Mouse (Mus musculus) heart, adult 2 months (tissue): ENCODE data around the gene Hist3h2a. TPM values are rescaled to one million over a fixed set of nuclear protein-coding genes. Genes with fewer than 3 reads are reported as not detected.

Experiments used
- DNase-seq, 2 experiments: peaks; one replicate each; pipeline ENCODE4 v3.0.0; 2021
- H3K27ac ChIP-seq: fragments of 200-600 bp; 2 replicates; pipeline ENCODE4 v1.8.1; 2022
- H3K27me3 ChIP-seq: fragments of 200-500 bp; 2 replicates; pipeline ENCODE4 v1.6.1; 2012; ENCODE audit warnings: mild to moderate bottlenecking, low read length, inconsistent platforms, mixed read lengths; ENCODE audit not compliant: control insufficient read depth, insufficient read depth
- H3K36me3 ChIP-seq: fragments of 200-500 bp; 2 replicates; pipeline ENCODE4 v1.6.1; 2012; ENCODE audit warnings: low read length, inconsistent platforms; ENCODE audit not compliant: control insufficient read depth, insufficient read depth
- H3K4me1 ChIP-seq: fragments of 200-500 bp; 2 replicates; pipeline ENCODE4 v1.6.1; 2011; ENCODE audit warnings: low read length; ENCODE audit not compliant: control insufficient read depth, insufficient read depth
- H3K4me3 ChIP-seq: fragments of 200-600 bp; 2 replicates; pipeline ENCODE4 v1.8.1; 2022
- H3K79me2 ChIP-seq: fragments of 200-500 bp; replicated peaks from 2 replicates; pipeline ENCODE4 v1.6.1; 2012; ENCODE audit warnings: mild to moderate bottlenecking, inconsistent platforms, low read length, moderate library complexity, mixed read lengths; ENCODE audit not compliant: control insufficient read depth, insufficient read depth
- H3K9ac ChIP-seq: fragments of 200-500 bp; 2 replicates; pipeline ENCODE4 v1.6.1; 2012; ENCODE audit warnings: low read depth, mild to moderate bottlenecking, control low read depth, inconsistent platforms, low read length, mixed read lengths
- CTCF ChIP-seq: fragments of 200-600 bp; IDR thresholded peaks from 2 replicates; pipeline ENCODE4 v1.8.1; 2022; ENCODE audit warnings: antibody characterized with exemption, mild to moderate bottlenecking, moderate library complexity
- EP300 ChIP-seq: fragments of 200-500 bp; IDR thresholded peaks from 2 replicates; pipeline ENCODE4 v1.6.1; 2011; ENCODE audit warnings: low read depth, low read length, control low read depth; ENCODE audit not compliant: insufficient read depth
- POLR2A ChIP-seq: fragments of 200-500 bp; IDR thresholded peaks from 2 replicates; pipeline ENCODE4 v1.6.1; 2011; ENCODE audit warnings: mild to moderate bottlenecking, low read depth, low read length, control low read depth; ENCODE audit not compliant: insufficient read depth
- WGBS: fragments of 180-500 bp; shearing (Covaris S2); methylation state at CpG from one replicate; pipeline ENCODE4 v1.1.7; 2018; 5-methylcytosine and 5-hydroxymethylcytosine counted together
- intact Hi-C: fragments of 180-260 bp; cut with DNase I; formaldehyde crosslinking; loops from one replicate; pipeline ENCODE4 v1.15.1; 2025
- polyA plus RNA-seq: library from polyadenylated mRNA; depleted of rRNA; stranded (reverse); fragments of >200 nt; gene quantifications from 2 replicates; pipeline ENCODE4 v1.2.3, GENCODE M21; 2012
- total RNA-seq, 2 experiments: library from RNA; stranded (reverse); gene quantifications; 2 replicates each; pipeline ENCODE4 v1.2.3; 2021

The Hist3h2a gene
- total and polyA plus RNA-seq, 3 experiments, result 13.6 to 15.4 (median 14.0) TPM

DNA sequence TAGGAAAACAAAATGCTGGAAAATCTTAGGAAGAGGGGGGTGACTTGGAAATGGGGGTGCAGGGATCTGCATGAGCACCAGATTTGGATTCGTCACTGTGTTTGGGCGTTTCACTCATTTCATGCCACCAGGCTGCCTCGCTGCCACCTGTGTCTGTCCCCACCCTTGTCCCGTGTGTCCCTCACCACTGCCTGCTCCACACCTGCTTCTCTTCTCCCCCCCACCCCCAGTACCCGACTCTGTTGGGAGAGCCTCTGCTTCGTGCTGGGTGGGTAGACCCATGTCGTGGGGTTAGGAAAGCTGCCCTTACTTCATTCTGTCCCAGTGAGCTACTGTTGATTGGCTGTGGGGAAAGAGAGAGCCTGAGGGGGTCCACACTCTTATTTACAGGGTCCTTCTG lies 30.2 kb downstream of the Hist3h2a start:
- intact Hi-C loops, result no loop called here
- peaks cover 8% of the 10 kb centered on the region for H3K36me3 ChIP-seq

DNA sequence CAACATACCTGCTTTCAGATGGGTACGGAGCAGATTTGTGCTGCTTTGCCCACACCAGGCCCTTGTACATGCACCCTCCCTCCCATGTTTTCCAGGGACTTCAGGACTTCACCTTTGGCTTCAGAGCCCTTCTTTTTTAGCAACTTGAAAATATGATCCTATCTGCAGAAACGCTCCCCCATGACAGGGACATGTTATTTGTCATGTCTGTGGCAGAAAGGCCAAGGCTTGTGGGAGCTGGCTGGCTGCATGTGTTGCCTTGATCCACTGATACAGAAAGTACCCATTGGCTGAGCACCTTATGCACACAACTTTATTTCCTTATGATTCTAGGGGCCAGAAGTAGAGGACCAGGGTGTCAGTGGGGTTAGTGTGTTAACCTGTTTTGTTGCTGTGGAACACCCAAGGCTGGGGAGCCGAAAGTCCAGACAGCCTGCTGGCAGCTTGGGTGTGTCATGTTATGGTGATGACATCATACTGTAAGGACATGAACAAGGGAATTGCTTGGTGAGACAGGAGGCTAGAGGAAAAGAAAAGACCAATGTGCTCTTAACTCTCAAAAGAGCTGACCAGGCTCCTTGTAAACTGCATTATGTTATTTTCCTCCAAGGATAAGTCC lies 30.9 kb downstream of the Hist3h2a start:
- no peak for TF ChIP-seq CTCF
- no peak for TF ChIP-seq EP300
- no peak for TF ChIP-seq POLR2A
- WGBS, result 60% methylated on average over 3 of the region's 3 CpGs
- Histone ChIP-seq H3K27me3 (no peaks in the 10 kb centered on the region), H3K27ac (no peak overlapping the region), H3K79me2 (peaks cover 3% of the 10 kb centered on the region), H3K4me1 (peaks cover 25% of the 10 kb centered on the region), H3K4me3 (no peak overlapping the region), H3K9ac (no peak overlapping the region), H3K36me3 (peaks cover 8% of the 10 kb centered on the region)
- intact Hi-C loops, result no loop called here
- no peak for DNase-seq

More for the DNA sequence above, 30.2 kb downstream of the Hist3h2a start:
- Histone ChIP-seq H3K27ac (peak overlapping the region; percentile 51), H3K4me3 (no peak overlapping the region), H3K27me3 (no peaks in the 10 kb centered on the region), H3K79me2 (peaks cover 3% of the 10 kb centered on the region), H3K9ac (no peak overlapping the region), H3K4me1 (peaks cover 27% of the 10 kb centered on the region)
- 86% methylated on average over 7 of the region's 7 CpGs for WGBS
- DNase-seq, result no peak
- TF ChIP-seq CTCF, result no peak
- TF ChIP-seq POLR2A, result no peak
- no peak for TF ChIP-seq EP300

DNA sequence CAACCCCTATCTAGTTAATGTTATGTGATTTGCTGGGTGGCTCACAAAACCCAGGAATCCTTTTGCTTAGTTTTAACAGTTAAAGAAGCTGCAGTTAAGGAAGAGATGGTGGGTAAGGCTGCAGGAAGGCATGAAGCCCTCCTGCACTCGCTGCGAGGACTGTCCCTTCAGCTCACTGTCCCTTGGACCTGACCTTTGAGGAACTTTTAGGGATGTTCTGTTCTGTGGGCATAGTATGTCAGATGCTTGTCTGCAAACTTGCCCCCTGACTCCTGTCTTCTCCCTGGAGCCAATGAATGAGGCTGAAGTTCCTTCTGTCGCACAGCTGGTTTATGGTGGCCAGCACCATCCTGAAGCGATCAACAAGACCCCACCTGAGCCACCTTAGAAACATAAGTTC lies 34.7 kb downstream of the Hist3h2a start:
- DNase-seq, result no peak
- intact Hi-C loops, result no loop called here
- H3K79me2 ChIP-seq, result no peaks in the 10 kb centered on the region; the same call in 1 of the 2 replicates
- WGBS, result 90% methylated on average over 4 of the region's 4 CpGs
- no peak for TF ChIP-seq POLR2A
- H3K4me1 ChIP-seq, result peaks cover 12% of the 10 kb centered on the region
- H3K27ac ChIP-seq, result no peak overlapping the region
- H3K4me3 ChIP-seq, result no peak overlapping the region
- no peak overlapping the region for H3K9ac ChIP-seq
- no peaks in the 10 kb centered on the region for H3K27me3 ChIP-seq
- H3K36me3 ChIP-seq, result peaks cover 2% of the 10 kb centered on the region

DNA sequence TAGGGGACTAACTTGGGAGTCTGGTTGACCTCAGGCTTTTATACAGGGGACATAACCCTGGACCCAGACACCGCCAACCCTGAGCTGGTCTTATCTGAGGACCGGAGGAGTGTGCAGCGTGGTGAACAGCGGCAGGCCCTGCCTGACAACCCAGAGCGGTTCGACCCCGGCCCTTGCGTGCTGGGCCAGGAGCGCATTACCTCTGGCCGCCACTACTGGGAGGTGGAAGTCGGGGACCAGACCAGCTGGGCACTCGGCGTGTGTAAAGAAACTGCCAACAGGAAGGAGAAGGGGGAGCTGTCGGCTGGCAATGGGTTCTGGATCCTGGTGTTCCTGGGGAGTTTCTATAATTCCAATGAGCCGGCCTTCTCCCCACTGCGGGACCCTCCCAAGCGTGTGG lies 35.7 kb downstream of the Hist3h2a start:
- no peak overlapping the region for H3K9ac ChIP-seq
- peak in 1 of 2 experiments; percentile 34 for DNase-seq
- peaks cover 11% of the 10 kb centered on the region for H3K4me1 ChIP-seq
- H3K36me3 ChIP-seq, result peaks cover 2% of the 10 kb centered on the region
- peak overlapping the region; percentile 36; the same call in 1 of the 2 replicates for H3K27ac ChIP-seq
- no peak overlapping the region for H3K4me3 ChIP-seq
- no peaks in the 10 kb centered on the region for H3K79me2 ChIP-seq
- H3K27me3 ChIP-seq, result no peaks in the 10 kb centered on the region
- no peak for TF ChIP-seq CTCF
- TF ChIP-seq POLR2A, result no peak
- TF ChIP-seq EP300, result no peak
- intact Hi-C loops, result no loop called here
- 72% methylated on average over 17 of the region's 17 CpGs for WGBS

DNA sequence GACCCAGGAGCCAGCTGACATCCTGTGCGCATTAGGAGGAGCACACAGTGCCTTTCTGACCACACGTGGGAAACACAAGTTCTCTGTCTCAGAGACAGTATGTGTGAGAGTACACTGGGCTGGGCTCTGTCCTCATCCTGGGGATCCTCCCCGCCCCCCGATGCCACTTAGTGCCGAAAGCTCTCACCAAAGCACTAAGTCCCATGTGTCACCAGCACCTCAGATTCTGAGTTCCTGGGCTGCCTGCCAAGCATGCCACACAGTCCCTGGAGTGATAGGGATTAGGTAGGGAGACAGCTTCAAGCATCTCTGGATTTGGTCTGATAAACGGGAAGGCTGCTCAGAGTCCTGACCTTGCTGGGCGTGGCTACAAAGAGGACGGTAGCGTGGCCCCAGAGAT lies 36.3 kb downstream of the Hist3h2a start:
- H3K79me2 ChIP-seq, result no peaks in the 10 kb centered on the region
- H3K27me3 ChIP-seq, result no peaks in the 10 kb centered on the region
- H3K36me3 ChIP-seq, result peaks cover under 1% of the 10 kb centered on the region
- no peak overlapping the region for H3K9ac ChIP-seq
- peak overlapping the region; percentile 36; the same call in 1 of the 2 replicates for H3K27ac ChIP-seq
- WGBS, result 57% methylated on average over 9 of the region's 9 CpGs
- no peak overlapping the region for H3K4me3 ChIP-seq
- peak; percentile 41 to 66 for DNase-seq
- peaks cover 12% of the 10 kb centered on the region for H3K4me1 ChIP-seq
- intact Hi-C loops, result no loop called here
- TF ChIP-seq POLR2A, result 0 out of 2 replicates have a peak, but pooled peaks have one; percentile 26
- TF ChIP-seq CTCF, result no peak
- peak; percentile 79; the same call in 1 of the 2 replicates for TF ChIP-seq EP300

DNA sequence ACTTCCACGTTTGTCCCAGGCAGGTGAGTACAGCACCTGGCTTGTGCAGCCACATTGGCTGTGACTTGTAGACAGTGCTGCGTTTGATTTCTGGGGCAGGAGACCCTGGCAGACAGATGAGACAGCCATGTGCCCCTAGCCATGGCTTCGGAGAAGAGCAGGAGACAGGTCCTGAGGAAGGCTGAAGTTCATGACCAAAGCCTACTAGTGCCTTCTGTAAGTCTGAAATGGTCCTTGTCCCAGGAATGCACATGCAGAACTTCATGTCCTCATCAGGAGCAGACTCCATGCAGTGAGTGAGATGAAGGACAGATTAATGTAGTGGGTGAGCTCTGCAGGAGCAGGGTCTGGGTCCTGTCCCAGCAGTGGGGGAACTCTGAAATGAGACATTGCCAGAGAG lies 37.4 kb downstream of the Hist3h2a start:
- no peak overlapping the region for H3K27ac ChIP-seq
- no peaks in the 10 kb centered on the region for H3K36me3 ChIP-seq
- H3K4me1 ChIP-seq, result peaks cover 10% of the 10 kb centered on the region
- no peak for DNase-seq
- no peaks in the 10 kb centered on the region for H3K27me3 ChIP-seq
- no peak overlapping the region for H3K9ac ChIP-seq
- no peak overlapping the region for H3K4me3 ChIP-seq
- WGBS, result 67% methylated on average over 3 of the region's 3 CpGs
- no peaks in the 10 kb centered on the region for H3K79me2 ChIP-seq
- no peak for TF ChIP-seq EP300
- 0 out of 2 replicates have a peak, but pooled peaks have one; percentile 5 for TF ChIP-seq POLR2A
- intact Hi-C loops, result no loop called here
